Mouse (Mus musculus) left cerebral cortex, adult 18-20 months (tissue): Measurements from ENCODE around the gene Numbl. TPM values are rescaled to one million over a fixed set of nuclear protein-coding genes. Genes with fewer than 3 reads are reported as not detected.

Experiments
- DNase-seq, 2 experiments: peaks; one replicate each; pipeline ENCODE4 v3.0.0; 2021 to 2022; ENCODE audit warnings: low spot score in 2 of 2, mixed read lengths in 1 of 2
- total RNA-seq, 2 experiments: library from RNA; stranded (reverse); gene quantifications; 2 replicates each; pipeline ENCODE4 v1.2.3; 2021

Numbl gene
- total RNA-seq, 2 experiments from 2014 or later: 108 to 128 TPM

- DNase-seq: no peak
Measured at GRCm38 (mm10) chr7:27290555-27290954, 32.3 kb downstream of the Numbl start.

DNA sequence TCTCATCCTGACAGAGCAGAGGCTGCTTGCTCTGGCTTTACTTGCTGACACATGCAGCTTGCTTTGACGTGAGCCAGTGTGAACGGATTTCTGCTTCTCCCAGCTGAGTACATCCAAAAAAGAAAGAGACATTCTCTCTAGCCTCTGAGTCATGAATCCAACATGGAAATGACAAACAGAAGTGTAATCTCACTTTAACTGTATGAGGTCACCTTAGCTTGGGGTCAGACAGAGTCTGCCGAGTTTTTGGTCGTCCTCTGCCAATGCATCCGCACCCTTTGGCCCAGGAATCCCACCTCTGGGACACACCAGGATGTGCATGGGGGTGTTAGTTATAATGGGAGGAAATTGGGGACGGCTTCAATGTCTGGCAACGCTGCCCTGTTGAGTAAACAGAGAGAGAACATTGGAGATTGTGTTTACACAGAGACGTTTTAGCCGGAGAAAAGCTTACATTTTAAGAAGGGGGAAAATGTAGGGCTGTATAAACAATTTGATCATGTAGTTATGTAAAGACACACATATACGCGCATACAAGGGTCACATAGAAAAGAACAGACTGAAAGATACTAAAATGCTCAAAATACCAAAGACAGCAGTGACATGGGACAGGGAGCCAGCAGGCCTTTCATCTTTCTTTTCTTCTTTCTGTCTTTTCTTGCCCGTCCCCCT, 33.7 kb downstream of the Numbl start:
- peak in 1 of 2 experiments; percentile 33 for DNase-seq

GRCm38 (mm10) chr7:27295956-27296355, 37.7 kb downstream of the Numbl start:
- no peak for DNase-seq

DNA sequence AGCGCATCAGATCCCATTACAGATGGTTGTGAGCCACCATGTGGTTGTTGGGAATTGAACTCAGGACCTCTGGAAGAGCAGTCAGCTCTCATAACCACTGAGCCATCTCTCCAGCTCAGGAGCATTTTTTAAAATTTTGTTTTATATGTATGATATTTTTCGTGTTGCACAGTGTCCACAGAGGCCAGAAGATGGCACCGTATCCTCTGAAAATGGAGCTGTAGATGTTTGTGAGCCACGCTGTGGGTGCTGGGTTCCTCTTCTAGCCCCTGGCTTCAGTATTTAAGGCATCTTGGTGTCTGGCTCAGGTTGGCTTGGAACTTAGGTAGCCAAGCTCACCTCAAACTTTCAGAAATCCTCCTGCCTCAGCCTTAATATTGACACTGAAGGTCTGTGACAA, 38.3 kb downstream of the Numbl start:
- no peak for DNase-seq

DNA sequence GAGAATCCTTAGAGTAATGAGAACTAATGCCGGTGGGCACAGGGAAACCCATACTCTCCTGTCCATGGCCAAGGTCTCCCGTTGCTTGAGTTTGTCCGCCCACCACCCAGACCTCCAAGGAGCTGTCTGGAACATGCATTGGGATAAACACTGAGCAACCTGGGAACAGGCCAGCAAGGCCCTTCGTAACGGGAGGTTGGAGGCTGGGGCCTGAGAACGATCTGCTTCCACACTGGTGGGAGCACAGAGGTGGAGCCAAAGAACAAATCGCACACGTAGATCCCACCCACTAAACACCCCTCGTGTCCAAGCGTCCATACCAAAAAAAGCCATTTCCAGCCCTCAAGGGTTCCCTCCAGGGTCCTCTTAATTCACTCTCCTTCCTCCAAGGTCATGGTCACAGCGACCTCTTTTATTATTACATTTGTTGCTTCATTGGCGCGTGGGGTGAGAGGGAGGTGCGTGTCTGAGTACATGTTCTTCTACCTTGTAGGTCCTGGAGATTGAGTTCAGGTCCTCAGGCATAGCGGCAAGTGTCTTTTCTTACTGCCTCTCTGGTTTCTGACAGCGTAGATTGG, 39.9 kb downstream of the Numbl start:
- DNase-seq: no peak

DNA sequence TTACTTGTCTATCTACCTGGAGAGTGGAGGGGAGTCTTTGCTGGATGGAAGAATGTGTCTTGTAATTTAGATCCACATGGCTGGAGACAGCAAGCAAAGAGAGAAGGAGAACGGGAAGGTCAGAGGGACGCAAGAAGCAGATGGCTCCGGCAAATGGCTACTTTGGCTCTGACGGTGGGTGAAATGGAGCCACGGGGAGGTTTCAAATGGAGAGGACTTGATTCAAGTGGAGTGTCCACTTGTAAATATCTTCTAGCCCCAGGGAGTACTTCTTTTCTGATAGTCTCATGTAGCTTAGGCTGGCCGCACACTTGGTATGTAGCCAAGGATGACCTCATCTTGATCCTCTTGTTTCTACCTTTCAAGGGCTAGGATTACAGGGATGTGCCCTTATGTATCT, 40.6 kb downstream of the Numbl start:
- no peak for DNase-seq

DNA sequence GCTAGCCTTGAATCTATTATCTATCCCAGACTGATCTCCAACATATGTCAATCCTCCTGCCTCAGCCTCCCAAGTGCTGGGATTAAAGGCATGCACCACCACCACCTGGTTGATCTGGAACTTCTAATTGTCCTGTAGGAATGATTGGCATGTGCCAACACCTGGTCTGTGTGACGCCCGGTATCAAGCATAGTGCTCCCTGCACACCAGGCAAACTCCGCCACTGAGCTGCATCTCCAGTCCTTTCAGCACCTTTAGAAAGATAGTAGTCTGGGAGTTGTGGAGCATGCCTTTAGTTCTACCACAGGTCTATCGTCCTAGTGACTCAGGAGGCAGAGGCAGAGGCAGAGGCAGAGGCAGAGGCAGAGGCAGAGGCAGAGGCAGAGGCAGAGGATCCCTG, 42.1 kb downstream of the Numbl start:
- no peak for DNase-seq

- no peak for DNase-seq
Measured at GRCm38 (mm10) chr7:27300801-27301200, 42.6 kb downstream of the Numbl start.

GRCm38 (mm10) chr7:27302172-27302571, 43.9 kb downstream of the Numbl start:
- peak; percentile 65 to 77 for DNase-seq

DNA sequence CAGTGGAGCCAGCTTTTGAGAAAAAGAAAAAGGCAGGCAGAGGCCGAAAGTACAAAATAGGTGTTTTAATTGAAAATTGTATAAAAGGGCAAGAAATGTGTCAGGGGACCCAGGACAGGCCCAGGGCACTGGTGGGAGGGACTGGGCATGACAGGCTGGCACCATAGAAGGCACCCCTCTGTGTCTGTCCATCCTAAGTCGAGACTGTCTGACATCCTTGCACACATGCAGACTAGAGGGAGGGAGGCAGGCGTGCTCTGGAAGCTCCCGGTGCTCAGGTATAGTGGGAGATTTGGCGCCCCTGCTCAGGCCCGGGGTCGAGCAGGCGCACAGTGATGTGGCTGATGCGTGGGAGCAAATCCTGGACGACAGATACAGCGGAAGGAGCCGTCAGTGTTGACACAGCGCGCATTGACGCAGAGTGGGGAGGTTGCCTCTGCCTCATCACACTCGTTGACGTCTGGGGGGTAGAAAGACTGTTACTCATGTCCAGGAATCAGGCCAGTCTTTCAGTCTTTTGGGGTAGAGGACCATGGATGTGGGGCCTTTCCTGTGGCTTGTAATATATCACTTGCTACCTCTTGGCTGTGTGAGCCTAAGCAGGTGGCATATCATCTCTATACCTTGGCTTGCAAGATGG, 47.0 kb downstream of the Numbl start:
- DNase-seq: no peak

GRCm38 (mm10) chr7:27306161-27307160, 48.2 kb downstream of the Numbl start:
- peak in 1 of 2 experiments; percentile 29 for DNase-seq

DNA sequence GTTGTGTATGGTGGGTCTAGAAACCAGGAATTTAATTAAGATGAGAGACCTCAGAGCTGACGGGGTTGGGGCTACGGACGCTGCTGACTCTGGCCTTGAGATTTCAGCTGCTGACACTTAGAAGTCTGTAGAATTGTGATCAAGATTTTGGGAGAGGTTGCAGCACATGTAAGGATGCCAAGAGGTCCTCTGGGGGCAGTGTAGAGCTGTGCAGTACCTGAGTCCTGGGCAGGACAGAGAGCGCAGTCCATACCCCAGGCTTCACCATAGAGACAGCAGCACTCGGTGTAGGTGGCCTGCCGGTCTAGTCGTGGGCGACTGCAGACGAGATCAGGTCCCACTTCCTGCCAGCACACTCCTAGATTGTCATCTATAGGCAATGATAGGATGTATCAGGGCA, 49.3 kb downstream of the Numbl start:
- no peak for DNase-seq

- no peak for DNase-seq
Measured at GRCm38 (mm10) chr7:27308821-27309549, 50.8 kb downstream of the Numbl start.

DNA sequence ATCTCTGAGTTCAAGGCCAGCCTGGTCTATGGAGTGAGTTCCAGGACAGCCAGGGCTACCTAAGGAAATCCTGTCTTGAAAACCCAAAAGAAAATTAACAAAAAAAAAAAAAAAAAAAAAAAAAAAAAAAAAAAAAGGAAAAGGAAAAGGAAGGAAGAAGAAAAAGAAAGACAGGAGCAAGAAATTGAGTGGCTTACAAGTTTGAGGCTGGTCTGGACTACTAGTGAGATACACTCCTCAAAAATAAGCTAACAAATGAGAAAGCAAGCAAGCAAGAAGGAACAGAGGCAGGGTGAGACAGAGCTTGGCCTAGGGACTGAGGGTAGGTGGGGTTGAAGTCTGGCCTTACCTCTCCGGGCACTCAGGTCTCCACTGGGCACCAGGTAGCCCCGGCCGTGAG, 51.6 kb downstream of the Numbl start:
- no peak for DNase-seq

DNA sequence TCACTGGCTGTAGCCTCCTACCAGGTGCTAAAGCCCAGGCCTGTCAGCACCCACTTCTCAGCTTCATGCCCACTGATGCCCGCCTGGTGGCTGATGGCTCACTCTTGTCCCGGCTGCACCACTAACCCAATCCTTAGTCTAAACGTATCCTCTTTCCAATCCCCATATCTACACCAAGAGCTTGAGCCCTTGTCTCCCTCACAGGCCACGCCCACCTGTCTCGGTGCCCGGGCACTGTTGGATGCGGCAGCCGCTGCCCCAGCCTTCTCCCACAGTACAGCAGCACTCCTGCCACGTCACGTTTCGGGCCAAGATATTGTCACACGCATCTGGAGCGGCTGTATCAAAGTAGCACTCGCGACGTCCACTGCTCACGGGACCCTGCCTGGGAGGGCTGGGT, 52.1 kb downstream of the Numbl start:
- no peak for DNase-seq

- DNase-seq: no peak
Measured at GRCm38 (mm10) chr7:27310996-27311535, 52.8 kb downstream of the Numbl start.

DNA sequence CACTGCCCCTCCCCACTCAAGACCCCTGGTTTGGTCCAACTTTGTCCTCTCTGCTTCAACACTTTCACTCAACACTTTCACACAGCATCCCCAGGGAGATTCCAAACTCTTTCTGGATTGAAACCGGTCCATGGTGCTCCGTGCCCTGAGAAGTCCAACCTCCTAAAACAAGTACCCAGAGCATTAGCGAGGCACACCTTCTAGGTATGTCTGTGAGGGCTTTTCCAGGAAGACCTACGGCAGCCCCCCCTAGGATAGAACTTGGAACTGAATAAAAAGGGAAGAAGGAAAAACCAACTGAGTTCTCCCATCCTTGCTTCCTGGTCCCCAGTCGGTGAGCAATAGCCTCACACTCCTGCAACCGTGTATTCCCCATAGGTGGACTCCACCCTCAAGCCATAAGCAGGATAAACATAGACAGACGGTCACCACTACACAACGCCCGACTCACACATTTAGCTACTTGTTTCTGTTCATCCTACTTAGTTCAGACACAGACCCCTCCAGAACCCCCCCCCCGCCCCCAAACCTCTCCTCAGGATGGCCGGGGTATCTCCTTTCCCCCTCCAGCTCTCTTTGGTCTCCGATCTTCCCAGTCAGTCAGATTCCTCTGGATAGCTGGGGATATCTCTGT, 53.5 kb downstream of the Numbl start:
- DNase-seq: no peak

- DNase-seq: no peak
Measured at GRCm38 (mm10) chr7:27314393-27314792, 56.2 kb downstream of the Numbl start.

GRCm38 (mm10) chr7:27315958-27316357, 57.7 kb downstream of the Numbl start:
- DNase-seq: no peak

- no peak for DNase-seq
Measured at GRCm38 (mm10) chr7:27319411-27319810, 61.2 kb downstream of the Numbl start.
